Mouse (Mus musculus) thymus, adult 2 months (tissue): ENCODE results near the gene Adamtsl3. TPM values are rescaled to one million over a fixed set of nuclear protein-coding genes. Genes with fewer than 3 reads are reported as not detected.

ENCODE experiments used
- DNase-seq: peaks from one replicate; pipeline ENCODE4 v3.0.0; 2021
- H3K27ac ChIP-seq: fragments of 200-500 bp; 2 replicates; pipeline ENCODE4 v1.5.1; 2012; ENCODE audit warnings: low read length, control low read depth; ENCODE audit not compliant: control insufficient read depth, insufficient read depth
- H3K27me3 ChIP-seq: fragments of 200-500 bp; 2 replicates; pipeline ENCODE4 v1.6.1; 2012; ENCODE audit warnings: mild to moderate bottlenecking, low read length, moderate library complexity, mixed read lengths; ENCODE audit not compliant: control insufficient read depth, insufficient read depth
- H3K36me3 ChIP-seq: fragments of 200-500 bp; 2 replicates; pipeline ENCODE4 v1.6.1; 2012; ENCODE audit warnings: mild to moderate bottlenecking, low read length, moderate library complexity; ENCODE audit not compliant: control insufficient read depth, insufficient read depth
- H3K4me1 ChIP-seq: fragments of 200-500 bp; replicated peaks from 2 replicates; pipeline ENCODE4 v1.6.1; 2012; ENCODE audit warnings: low read length; ENCODE audit not compliant: control insufficient read depth, insufficient read depth
- H3K4me3 ChIP-seq: fragments of 200-500 bp; 2 replicates; pipeline ENCODE4 v1.5.1; 2012; ENCODE audit warnings: mild to moderate bottlenecking, low read length, control low read depth, moderate library complexity; ENCODE audit not compliant: control insufficient read depth, insufficient read depth
- CTCF ChIP-seq: fragments of 200-500 bp; IDR thresholded peaks from 2 replicates; pipeline ENCODE4 v1.5.1; 2012; ENCODE audit warnings: mild to moderate bottlenecking, control low read depth, low read length, moderate library complexity, borderline replicate concordance; ENCODE audit not compliant: control insufficient read depth, poor library complexity, insufficient read depth; ENCODE audit errors: extremely low read depth
- POLR2A ChIP-seq: fragments of 200-500 bp; IDR thresholded peaks from 2 replicates; pipeline ENCODE4 v1.6.1; 2012; ENCODE audit warnings: mild to moderate bottlenecking, low read length, control low read depth, moderate library complexity; ENCODE audit not compliant: control insufficient read depth, poor library complexity, insufficient read depth; ENCODE audit errors: extremely low read depth
- WGBS: fragments of 180-500 bp; shearing (Covaris S2); methylation state at CpG from one replicate; pipeline ENCODE4 v1.1.7; 2018; 5-methylcytosine and 5-hydroxymethylcytosine counted together
- polyA plus RNA-seq: library from polyadenylated mRNA; depleted of rRNA; stranded (reverse); fragments of >200 nt; gene quantifications from 2 replicates; pipeline ENCODE4 v1.2.3, GENCODE M21; 2012; rRNA removed

Gene Adamtsl3
- 0.51 and 0.60 TPM in 2 replicates for polyA plus RNA-seq

GRCm38 (mm10) chr7:82335211-82336121 lies at the start of gene Adamtsl3:
Gene Adamtsl3, plus strand, starts transcription at chr7:82335694.
- no peak for TF ChIP-seq CTCF
- no peak for TF ChIP-seq POLR2A
- peaks cover 8% of the 10 kb centered on the region; the same call in 1 of the 2 replicates for H3K27me3 ChIP-seq
- no peak within 1 kb of the TSS for H3K4me3 ChIP-seq
- H3K36me3 ChIP-seq = no peaks in the 10 kb centered on the region
- 3% methylated on average over 95 of the region's 95 CpGs for WGBS
- no peak within 1 kb of the TSS for H3K27ac ChIP-seq
- no peak for DNase-seq
- no peaks in the 10 kb centered on the region for H3K4me1 ChIP-seq

DNA sequence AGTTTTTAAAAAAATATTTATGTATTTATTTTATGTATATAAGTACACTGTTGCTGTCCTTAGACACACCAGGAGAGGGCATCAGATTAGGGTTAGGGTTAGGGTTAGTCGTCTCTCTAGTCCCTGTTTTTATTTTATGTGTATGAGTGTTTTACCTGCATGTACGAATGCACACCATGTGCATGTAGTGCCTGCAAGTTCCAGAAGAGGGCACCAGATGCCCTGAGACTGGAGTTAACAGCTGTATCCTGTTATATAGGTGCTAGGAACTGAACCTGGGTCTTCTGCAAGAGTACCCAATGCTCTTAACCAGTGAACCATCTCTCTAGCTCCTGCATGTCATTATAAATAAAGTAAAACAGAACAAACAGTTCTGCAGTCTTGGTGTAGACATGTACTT lies 48.3 kb upstream of the Adamtsl3 start:
- no peak for DNase-seq
- no peaks in the 10 kb centered on the region for H3K4me1 ChIP-seq
- H3K36me3 ChIP-seq = no peaks in the 10 kb centered on the region
- no peak overlapping the region for H3K4me3 ChIP-seq
- H3K27me3 ChIP-seq = no peaks in the 10 kb centered on the region
- WGBS = 93% methylated on average over 2 of the region's 2 CpGs
- no peak overlapping the region for H3K27ac ChIP-seq
- no peak for TF ChIP-seq POLR2A
- no peak for TF ChIP-seq CTCF

GRCm38 (mm10) chr7:82293441-82293840 lies 42.1 kb upstream of the Adamtsl3 start:
- 28% methylated on average over 7 of the region's 7 CpGs for WGBS
- DNase-seq = no peak
- H3K27me3 ChIP-seq = no peaks in the 10 kb centered on the region

GRCm38 (mm10) chr7:82294083-82294482 lies 41.4 kb upstream of the Adamtsl3 start:
- DNase-seq = no peak
- TF ChIP-seq POLR2A (no peak), CTCF (no peak)
- H3K4me1 ChIP-seq = no peaks in the 10 kb centered on the region
- no peaks in the 10 kb centered on the region for H3K27me3 ChIP-seq
- H3K4me3 ChIP-seq = no peak overlapping the region
- WGBS = 62% methylated on average over 10 of the region's 10 CpGs
- H3K27ac ChIP-seq = no peak overlapping the region
- no peaks in the 10 kb centered on the region for H3K36me3 ChIP-seq

More at GRCm38 (mm10) chr7:82293441-82293840, 42.1 kb upstream of the Adamtsl3 start:
- Histone ChIP-seq H3K36me3 (no peaks in the 10 kb centered on the region), H3K4me3 (no peak overlapping the region), H3K27ac (no peak overlapping the region), H3K4me1 (no peaks in the 10 kb centered on the region)
- TF ChIP-seq POLR2A = no peak
- no peak for TF ChIP-seq CTCF

- Histone ChIP-seq H3K27ac (no peak overlapping the region), H3K4me3 (no peak overlapping the region), H3K36me3 (no peaks in the 10 kb centered on the region), H3K4me1 (no peaks in the 10 kb centered on the region), H3K27me3 (no peaks in the 10 kb centered on the region)
- DNase-seq = no peak
- TF ChIP-seq POLR2A (no peak), CTCF (no peak)
- WGBS = 93% methylated on average over 2 of the region's 2 CpGs
These were observed 40.9 kb upstream of the Adamtsl3 start for GRCm38 (mm10) chr7:82294611-82295010.

DNA sequence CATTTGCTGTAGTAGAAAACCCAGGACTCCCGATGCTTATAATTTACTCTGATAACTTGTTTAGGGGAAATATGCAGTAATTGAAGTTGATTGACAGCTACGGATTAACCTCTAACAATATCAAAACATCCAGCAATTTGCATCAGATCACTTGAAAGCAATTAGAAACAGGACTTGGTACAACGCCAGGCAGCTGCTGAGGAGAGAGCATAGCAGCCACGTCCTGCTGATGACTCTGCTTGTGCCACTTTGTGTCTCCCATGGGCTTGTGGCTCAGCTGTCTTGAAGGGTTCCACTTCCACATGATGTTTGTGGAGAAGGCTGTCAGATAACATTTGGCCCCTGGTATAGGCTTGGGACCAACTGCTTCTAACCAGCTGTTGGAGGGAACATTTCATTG lies 27.1 kb upstream of the Adamtsl3 start:
- no peak for TF ChIP-seq POLR2A
- no peak for TF ChIP-seq CTCF
- no peaks in the 10 kb centered on the region for H3K27me3 ChIP-seq
- 78% methylated on average over 4 of the region's 4 CpGs for WGBS
- H3K4me3 ChIP-seq = no peak overlapping the region
- no peaks in the 10 kb centered on the region for H3K4me1 ChIP-seq
- H3K27ac ChIP-seq = no peak overlapping the region
- no peaks in the 10 kb centered on the region for H3K36me3 ChIP-seq
- DNase-seq = no peak
